Comparison of ENCODE assay signal across 8 mouse cellular contexts in genomic region chr5:124353011-124353725, GRCm38 (mm10). TPM values are rescaled to one million over a fixed set of nuclear protein-coding genes. Genes with fewer than 3 reads are reported as not detected.
DNase-seq lines count a peak whose midpoint lies in the region; ATAC-seq and TF ChIP-seq lines count a peak whose summit lies in the region.

No protein-coding gene starts in this region.

- ATAC-seq in erythroblast, adult 5-6 weeks (replicated peaks; ENCODE audit: low FRiP score, poor library complexity, severe bottlenecking): no peak
- no peak for ATAC-seq in G1E (ENCODE audit: extremely low read depth, insufficient number of reproducible peaks, low FRiP score, poor library complexity, severe bottlenecking)
- ATAC-seq in heart, embryonic 15.5 days (replicated peaks; ENCODE audit: insufficient number of reproducible peaks, insufficient read depth, low FRiP score, low read depth): no peak
- ATAC-seq in limb, embryonic 15.5 days (ENCODE audit: insufficient number of reproducible peaks, low FRiP score, low TSS enrichment, low read depth): no peak
- no peak for ATAC-seq in neural tube, embryonic 14.5 days (ENCODE audit: low read depth)
- ATAC-seq in megakaryocyte-erythroid progenitor cell, adult 5-6 weeks (replicated peaks; ENCODE audit: low FRiP score, low TSS enrichment, poor library complexity, severe bottlenecking): no peak

- no peaks in the 10 kb centered on the region for H3K9me3 ChIP-seq in erythroblast, embryonic 14.5 days (ENCODE audit: control insufficient read depth, low read length)
- no peaks in the 10 kb centered on the region for H3K9me3 ChIP-seq in G1E (replicated peaks)
- H3K9me3 ChIP-seq in heart, embryonic 15.5 days (replicated peaks): no peaks in the 10 kb centered on the region
- H3K9me3 ChIP-seq in limb, embryonic 15.5 days: no peaks in the 10 kb centered on the region
- no peaks in the 10 kb centered on the region for H3K9me3 ChIP-seq in neural tube, embryonic 14.5 days (ENCODE audit: control insufficient read depth, low read length)

- H3K27ac ChIP-seq in heart, embryonic 15.5 days: peak overlapping the region; percentile 99
- peak overlapping the region; percentile 98 for H3K27ac ChIP-seq in limb, embryonic 15.5 days
- H3K27ac ChIP-seq in neural tube, embryonic 14.5 days (ENCODE audit: low read depth, low read length): peak overlapping the region; percentile 94

- TF ChIP-seq CTCF in G1E (IDR thresholded peaks at IDR 0.05; ENCODE audit: low read depth, low read length): no peak

- peak overlapping the region; percentile 99 for H3K9ac ChIP-seq in heart, embryonic 15.5 days
- H3K9ac ChIP-seq in limb, embryonic 15.5 days: peak overlapping the region; percentile 100
- H3K9ac ChIP-seq in neural tube, embryonic 14.5 days (replicated peaks; ENCODE audit: low read depth, low read length): peak overlapping the region; percentile 97

- DNase-seq in G1E (ENCODE audit: low spot score): peak; percentile 35
- DNase-seq in embryo, embryonic 9.5 days (ENCODE audit: extremely low spot score): peak; percentile 65

- peaks cover 40% of the 10 kb centered on the region for H3K4me1 ChIP-seq in erythroblast, embryonic 14.5 days (ENCODE audit: control insufficient read depth)
- peaks cover 55% of the 10 kb centered on the region for H3K4me1 ChIP-seq in G1E (ENCODE audit: insufficient read depth, low read depth, low read length)
- H3K4me1 ChIP-seq in heart, embryonic 15.5 days (replicated peaks): peaks cover 27% of the 10 kb centered on the region
- H3K4me1 ChIP-seq in limb, embryonic 15.5 days: peaks cover 29% of the 10 kb centered on the region
- H3K4me1 ChIP-seq in neural tube, embryonic 14.5 days (ENCODE audit: control insufficient read depth, insufficient read depth, low read length): peaks cover 25% of the 10 kb centered on the region

- H3K4me3 ChIP-seq in erythroblast, embryonic 14.5 days (replicated peaks): peak overlapping the region; percentile 90
- peak overlapping the region; percentile 82 for H3K4me3 ChIP-seq in G1E (ENCODE audit: low read depth, low read length)
- peak overlapping the region; percentile 97 for H3K4me3 ChIP-seq in heart, embryonic 15.5 days
- H3K4me3 ChIP-seq in limb, embryonic 15.5 days: peak overlapping the region; percentile 88
- peak overlapping the region; percentile 87 for H3K4me3 ChIP-seq in neural tube, embryonic 14.5 days (ENCODE audit: low read depth, low read length)

- H3K4me2 ChIP-seq in heart, embryonic 15.5 days: peak overlapping the region; percentile 94
- peak overlapping the region; percentile 76 for H3K4me2 ChIP-seq in limb, embryonic 15.5 days
- peak overlapping the region; percentile 97 for H3K4me2 ChIP-seq in neural tube, embryonic 14.5 days (ENCODE audit: low read depth, low read length)

- WGBS in heart, embryonic 15.5 days: under 1% methylated on average over 30 of the region's 32 CpGs
- under 1% methylated on average over 32 of the region's 32 CpGs for WGBS in limb, embryonic 15.5 days
- 1% methylated on average over 32 of the region's 32 CpGs for WGBS in neural tube, embryonic 14.5 days

- peaks cover 38% of the 10 kb centered on the region for H3K36me3 ChIP-seq in erythroblast, embryonic 14.5 days (ENCODE audit: control insufficient read depth)
- peaks cover 40% of the 10 kb centered on the region for H3K36me3 ChIP-seq in G1E (replicated peaks)
- H3K36me3 ChIP-seq in heart, embryonic 15.5 days: peaks cover 13% of the 10 kb centered on the region
- peaks cover 19% of the 10 kb centered on the region for H3K36me3 ChIP-seq in limb, embryonic 15.5 days
- peaks cover 15% of the 10 kb centered on the region; the same call in 1 of the 2 replicates for H3K36me3 ChIP-seq in neural tube, embryonic 14.5 days (ENCODE audit: control insufficient read depth, insufficient read depth, low read length)

- H3K27me3 ChIP-seq in erythroblast, embryonic 14.5 days (ENCODE audit: control insufficient read depth): no peaks in the 10 kb centered on the region
- no peaks in the 10 kb centered on the region for H3K27me3 ChIP-seq in G1E (ENCODE audit: insufficient read depth, low read length)
- no peaks in the 10 kb centered on the region for H3K27me3 ChIP-seq in heart, embryonic 15.5 days
- H3K27me3 ChIP-seq in limb, embryonic 15.5 days: no peaks in the 10 kb centered on the region
- no peaks in the 10 kb centered on the region for H3K27me3 ChIP-seq in neural tube, embryonic 14.5 days (ENCODE audit: control insufficient read depth, insufficient read depth, low read length)

RNA-seq across cellular contexts. Expression of gene Cdk2ap1, which starts 9.7 kb away (rescaled TPM):
- 16.1 and 20.1 TPM in 2 replicates for polyA plus RNA-seq in erythroblast, embryonic 14.5 days (2012)
- 46.4 and 55.1 TPM in 2 replicates for total RNA-seq in erythroblast, adult 5-6 weeks (2015; ENCODE audit: low replicate concordance)
- 31.2 and 56.3 TPM in 2 replicates for total RNA-seq in erythroblast, adult 5-6 weeks (2017; ENCODE audit: low replicate concordance)
- total RNA-seq in G1E (2014; fragmentation: Nextera tagmentation) (183 and 193 TPM in 2 replicates), G1E (2017) (150 and 200 TPM in 2 replicates)
- 145 and 163 TPM in 2 replicates for polyA plus RNA-seq in G1E (2012)
- polyA plus RNA-seq in heart, embryonic 15.5 days (2015; fragmentation: Nextera tagmentation; extraction: Ambion mirVana): 87.9 and 109 TPM in 2 replicates
- polyA plus RNA-seq in limb, embryonic 15.5 days (2015; fragmentation: Nextera tagmentation; extraction: Ambion mirVana): 37.7 and 49.2 TPM in 2 replicates
- 68.5 and 72.5 TPM in 2 replicates for polyA plus RNA-seq in neural tube, embryonic 14.5 days (2014; fragmentation: Nextera tagmentation; extraction: Ambion mirVana)
- 300 and 366 TPM in 2 replicates for total RNA-seq in megakaryocyte-erythroid progenitor cell, adult 5-6 weeks (2014; fragmentation: Nextera tagmentation)
- total RNA-seq in megakaryocyte-erythroid progenitor cell, adult 5-6 weeks (2017): 205 and 275 TPM in 2 replicates

RNA-seq across cellular contexts. Expression of gene 2810006K23Rik, which starts 25.3 kb away (rescaled TPM):
- polyA plus RNA-seq in erythroblast, embryonic 14.5 days (2012): 0.24 and 0.36 TPM in 2 replicates
- total RNA-seq in erythroblast, adult 5-6 weeks (2015; ENCODE audit: low replicate concordance): 2.3 and 2.9 TPM in 2 replicates
- 3.1 and 3.3 TPM in 2 replicates for total RNA-seq in erythroblast, adult 5-6 weeks (2017; ENCODE audit: low replicate concordance)
- total RNA-seq in G1E (2014; fragmentation: Nextera tagmentation) (26.8 and 29.5 TPM in 2 replicates), G1E (2017) (18.9 and 19.8 TPM in 2 replicates)
- polyA plus RNA-seq in G1E (2012): 5.9 and 7.7 TPM in 2 replicates
- polyA plus RNA-seq in heart, embryonic 15.5 days (2015; fragmentation: Nextera tagmentation; extraction: Ambion mirVana): 17.4 and 19.0 TPM in 2 replicates
- 15.2 and 15.9 TPM in 2 replicates for polyA plus RNA-seq in limb, embryonic 15.5 days (2015; fragmentation: Nextera tagmentation; extraction: Ambion mirVana)
- polyA plus RNA-seq in neural tube, embryonic 14.5 days (2014; fragmentation: Nextera tagmentation; extraction: Ambion mirVana): 8.2 and 12.7 TPM in 2 replicates
- 9.2 and 13.2 TPM in 2 replicates for total RNA-seq in megakaryocyte-erythroid progenitor cell, adult 5-6 weeks (2014; fragmentation: Nextera tagmentation)
- total RNA-seq in megakaryocyte-erythroid progenitor cell, adult 5-6 weeks (2017): 16.6 and 18.7 TPM in 2 replicates

RNA-seq across cellular contexts. Expression of gene Mphosph9, which starts 25.4 kb away (rescaled TPM):
- 0.28 and 0.32 TPM in 2 replicates for polyA plus RNA-seq in erythroblast, embryonic 14.5 days (2012)
- total RNA-seq in erythroblast, adult 5-6 weeks (2015; ENCODE audit: low replicate concordance): 3.1 and 14.4 TPM in 2 replicates
- total RNA-seq in erythroblast, adult 5-6 weeks (2017; ENCODE audit: low replicate concordance): 7.8 and 28.5 TPM in 2 replicates
- 16.8 and 24.2 TPM in 2 replicates for total RNA-seq in G1E (2014; fragmentation: Nextera tagmentation)
- 22.8 and 23.2 TPM in 2 replicates for total RNA-seq in G1E (2017)
- polyA plus RNA-seq in G1E (2012): 2.0 and 2.4 TPM in 2 replicates
- polyA plus RNA-seq in heart, embryonic 15.5 days (2015; fragmentation: Nextera tagmentation; extraction: Ambion mirVana): 10.2 TPM in 2 replicates
- polyA plus RNA-seq in limb, embryonic 15.5 days (2015; fragmentation: Nextera tagmentation; extraction: Ambion mirVana): 6.7 and 8.2 TPM in 2 replicates
- 15.8 and 18.8 TPM in 2 replicates for polyA plus RNA-seq in neural tube, embryonic 14.5 days (2014; fragmentation: Nextera tagmentation; extraction: Ambion mirVana)
- 19.5 and 24.7 TPM in 2 replicates for total RNA-seq in megakaryocyte-erythroid progenitor cell, adult 5-6 weeks (2014; fragmentation: Nextera tagmentation)
- total RNA-seq in megakaryocyte-erythroid progenitor cell, adult 5-6 weeks (2017): 24.7 and 36.7 TPM in 2 replicates
